Mouse (Mus musculus) frontal cortex, postnatal 10 days (tissue): Measurements from ENCODE around the gene F2rl2.

Source experiments
- DNase-seq, 2 experiments: peaks; one replicate each; pipeline ENCODE4 v3.0.0; 2022; ENCODE audit warnings: low spot score in 2 of 2, mixed read lengths in 1 of 2

The F2rl2 gene

GRCm38 (mm10) chr13:95703376-95703775 lies 6.7 kb downstream of the F2rl2 start:
- no peak for DNase-seq

GRCm38 (mm10) chr13:95705589-95705988 lies 8.9 kb downstream of the F2rl2 start:
- DNase-seq: no peak

GRCm38 (mm10) chr13:95712054-95712453 lies 15.4 kb downstream of the F2rl2 start:
- no peak for DNase-seq

GRCm38 (mm10) chr13:95712570-95713268 lies 16.1 kb downstream of the F2rl2 start:
- no peak for DNase-seq

- DNase-seq: no peak
Measured at GRCm38 (mm10) chr13:95714271-95714975, 17.8 kb downstream of the F2rl2 start.

- no peak for DNase-seq
Measured at GRCm38 (mm10) chr13:95715356-95715755, 18.7 kb downstream of the F2rl2 start.

GRCm38 (mm10) chr13:95719320-95720232 lies 22.9 kb downstream of the F2rl2 start:
- DNase-seq: peak in 1 of 2 experiments; percentile 58

GRCm38 (mm10) chr13:95730491-95730890 lies 33.8 kb downstream of the F2rl2 start:
- DNase-seq: no peak

GRCm38 (mm10) chr13:95739651-95740050 lies 43.0 kb downstream of the F2rl2 start:
- no peak for DNase-seq

GRCm38 (mm10) chr13:95741813-95742689 lies 45.4 kb downstream of the F2rl2 start:
- no peak for DNase-seq

GRCm38 (mm10) chr13:95742881-95743466 lies 46.3 kb downstream of the F2rl2 start:
- no peak for DNase-seq

GRCm38 (mm10) chr13:95745451-95745850 lies 48.8 kb downstream of the F2rl2 start:
- DNase-seq: no peak

GRCm38 (mm10) chr13:95746509-95746908 lies 49.9 kb downstream of the F2rl2 start:
- DNase-seq: peak in 1 of 2 experiments; percentile 37

GRCm38 (mm10) chr13:95747101-95747500 lies 50.4 kb downstream of the F2rl2 start:
- no peak for DNase-seq

- DNase-seq: no peak
Measured at GRCm38 (mm10) chr13:95747541-95747940, 50.9 kb downstream of the F2rl2 start.
